Mouse (Mus musculus) forebrain, embryonic 16.5 days (tissue): Measurements from ENCODE around the gene Zfp773. TPM values are rescaled to one million over a fixed set of nuclear protein-coding genes. Genes with fewer than 3 reads are reported as not detected.
A peak's percentile ranks its signal among the peaks of the same experiment; 100 is the strongest.

Experiments
- ATAC-seq: fragments of 200-750 bp; cut with Nextera tagmentation; 2 replicates; pipeline ENCODE4 v1.8.0; 2017; ENCODE audit warnings: mild to moderate bottlenecking, moderate library complexity
- H3K27ac ChIP-seq: fragments of 300-500 bp; sonication (generic); 2 replicates; pipeline ENCODE4 v1.5.1; 2014; ENCODE audit warnings: low read length, control low read depth
- H3K27me3 ChIP-seq: fragments of 300-500 bp; sonication (generic); replicated peaks from 2 replicates; pipeline ENCODE4 v1.6.1; 2014; ENCODE audit warnings: low read length; ENCODE audit not compliant: control insufficient read depth, insufficient read depth
- H3K36me3 ChIP-seq: fragments of 300-500 bp; sonication (generic); 2 replicates; pipeline ENCODE4 v1.6.1; 2014; ENCODE audit not compliant: control insufficient read depth, insufficient read depth
- H3K4me1 ChIP-seq: fragments of 300-500 bp; sonication (generic); replicated peaks from 2 replicates; pipeline ENCODE4 v1.6.1; 2014; ENCODE audit warnings: low read length; ENCODE audit not compliant: control insufficient read depth, insufficient read depth
- H3K4me2 ChIP-seq: fragments of 300-500 bp; sonication (generic); 2 replicates; pipeline ENCODE4 v1.6.1; 2014; ENCODE audit warnings: mild to moderate bottlenecking, low read length, control low read depth
- H3K4me3 ChIP-seq: fragments of 300-500 bp; sonication (generic); replicated peaks from 2 replicates; pipeline ENCODE4 v1.5.1; 2014; ENCODE audit warnings: mild to moderate bottlenecking, low read length, control low read depth
- H3K9ac ChIP-seq: fragments of 300-500 bp; sonication (generic); replicated peaks from 2 replicates; pipeline ENCODE4 v1.6.1; 2014; ENCODE audit warnings: low read depth, low read length, control low read depth
- H3K9me3 ChIP-seq: fragments of 300-500 bp; sonication (generic); 2 replicates; pipeline ENCODE4 v1.6.1; 2016; ENCODE audit warnings: low read length; ENCODE audit not compliant: control insufficient read depth
- WGBS: fragments of 180-500 bp; shearing (Covaris S2); extraction: QIAGEN DNeasy Blood & Tissue Kit; methylation state at CpG from one replicate; pipeline ENCODE4 v1.1.7; 2014; 5-methylcytosine and 5-hydroxymethylcytosine counted together
- polyA plus RNA-seq: library from polyadenylated mRNA; unstranded; fragments of >200 nt; fragmentation: Nextera tagmentation; extraction: Ambion mirVana; gene quantifications from 2 replicates; pipeline ENCODE4 v1.2.1, GENCODE M21; 2015

Gene Zfp773
- polyA plus RNA-seq, 1 experiment from 2014 or later = 18.8 TPM

- Histone ChIP-seq H3K9me3 (no peaks in the 10 kb centered on the region), H3K27me3 (no peaks in the 10 kb centered on the region), H3K4me3 (peak within 1 kb of the TSS; percentile 67), H3K9ac (peak within 1 kb of the TSS; percentile 76), H3K4me2 (peak within 1 kb of the TSS; percentile 88), H3K27ac (no peak within 1 kb of the TSS), H3K36me3 (peaks cover 12% of the 10 kb centered on the region; the same call in 1 of the 2 replicates), H3K4me1 (peaks cover 16% of the 10 kb centered on the region)
- WGBS = under 1% methylated on average over 30 of the region's 30 CpGs
- peak; percentile 95 for ATAC-seq
These were observed 15.5 kb downstream of the Zfp773 start, which contains the start of gene Zfp954 for GRCm38 (mm10) chr7:7120921-7121601. Gene Zfp954 (minus strand): TSS chr7:7121488.

- Histone ChIP-seq H3K27me3 (no peaks in the 10 kb centered on the region), H3K4me3 (no peak overlapping the region), H3K9ac (no peak overlapping the region), H3K9me3 (no peaks in the 10 kb centered on the region), H3K4me1 (peaks cover 16% of the 10 kb centered on the region), H3K4me2 (no peak overlapping the region), H3K27ac (no peak overlapping the region), H3K36me3 (peaks cover 28% of the 10 kb centered on the region)
- WGBS = 85% methylated on average over 2 of the region's 2 CpGs
- ATAC-seq = no peak
These were observed 18.1 kb downstream of the Zfp773 start for GRCm38 (mm10) chr7:7118441-7118840.

GRCm38 (mm10) chr7:7108501-7108900 is 28.1 kb downstream of the Zfp773 start:
- Histone ChIP-seq H3K27me3 (no peaks in the 10 kb centered on the region), H3K4me3 (no peak overlapping the region), H3K9ac (no peak overlapping the region), H3K27ac (no peak overlapping the region), H3K9me3 (no peaks in the 10 kb centered on the region), H3K4me2 (no peak overlapping the region), H3K4me1 (no peaks in the 10 kb centered on the region), H3K36me3 (no peaks in the 10 kb centered on the region)
- ATAC-seq = no peak
- 91% methylated on average over 7 of the region's 7 CpGs for WGBS

Other genes starting within 250 kb of the Zfp773 start
- gene Aurkc, start 141.5 kb downstream of the Zfp773 start, polyA plus RNA-seq = not detected in 2 replicates
- gene Zfp954, start 15.3 kb downstream of the Zfp773 start, polyA plus RNA-seq = 30.2 and 30.5 TPM in 2 replicates
- gene Zfp418, start 34.6 kb upstream of the Zfp773 start, polyA plus RNA-seq = 3.5 and 4.0 TPM in 2 replicates
- 9.8 and 10.6 TPM in 2 replicates for gene Zfp772, start 73.2 kb upstream of the Zfp773 start, polyA plus RNA-seq
- gene Vmn2r29, start 110.6 kb upstream of the Zfp773 start, polyA plus RNA-seq = 0.76 and 2.3 TPM in 2 replicates
- gene Gm45844, start 141.5 kb upstream of the Zfp773 start, polyA plus RNA-seq = 8.6 and 10.4 TPM in 2 replicates
- 202 and 213 TPM in 2 replicates for gene Clcn4, start 164.1 kb upstream of the Zfp773 start, polyA plus RNA-seq
- gene Vmn2r30, start 200.9 kb upstream of the Zfp773 start, polyA plus RNA-seq = not detected in 2 replicates
- not detected in 2 replicates for gene Gm45783, start 237.8 kb upstream of the Zfp773 start, polyA plus RNA-seq